ENCODE assay signal across 8 mouse cellular contexts in the genomic region with DNA sequence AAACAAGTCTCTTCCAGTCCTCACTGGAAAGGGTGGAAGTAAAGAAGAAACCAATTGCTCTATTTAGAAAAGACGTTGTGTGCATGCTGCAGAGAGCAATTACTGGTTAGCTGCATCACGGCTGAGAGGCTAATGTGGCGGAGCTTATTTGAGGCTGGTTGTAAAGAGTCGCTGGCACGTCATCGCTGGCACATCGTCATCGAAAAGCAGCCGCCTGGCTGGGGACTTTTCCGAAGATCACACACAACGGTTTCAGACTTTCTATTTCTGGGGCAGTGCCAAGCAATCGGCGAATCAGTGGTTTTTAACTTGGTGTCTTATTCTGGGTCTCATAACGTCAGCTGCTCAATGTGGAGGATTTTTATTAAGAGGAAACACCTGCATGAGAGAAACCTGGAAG. TPM values are rescaled to one million over a fixed set of nuclear protein-coding genes. Genes with fewer than 3 reads are reported as not detected.
DNase-seq lines count a peak whose midpoint lies in the region; TF ChIP-seq lines count a peak whose summit lies in the region.

No protein-coding gene starts in this region.

- H3K36me3 ChIP-seq in myocyte (ENCODE audit: control insufficient read depth, insufficient read depth) = no peaks in the 10 kb centered on the region

- peak; percentile 10 for DNase-seq in adrenal gland, postnatal 10 days
- DNase-seq in adrenal gland, postnatal 4 days (ENCODE audit: low spot score in 2 of 2) = no peak
- peak; percentile 7 for DNase-seq in spleen, adult 12 weeks (ENCODE audit: low spot score)
- no peak for DNase-seq in spleen, postnatal 4 days (ENCODE audit: low spot score in 2 of 2)
- peak; percentile 10 to 38 for DNase-seq in layer of hippocampus, adult 8-10 months (ENCODE audit: low spot score in 2 of 2)
- DNase-seq in thymus, postnatal 14 days = peak; percentile 56
- no peak for DNase-seq in kidney, postnatal 36 days

- no peak overlapping the region for H3ac ChIP-seq in myocyte (ENCODE audit: control insufficient read depth, insufficient read length)

- peak overlapping the region; percentile 6 for H3K4me2 ChIP-seq in myocyte (ENCODE audit: low read depth)

- H3K4me3 ChIP-seq in myocyte = no peak overlapping the region

- H3K79me2 ChIP-seq in myocyte (ENCODE audit: control insufficient read depth, insufficient read depth) = no peaks in the 10 kb centered on the region

- H3K27me3 ChIP-seq in myocyte (ENCODE audit: control insufficient read depth, insufficient read depth, insufficient read length) = no peaks in the 10 kb centered on the region

- TF ChIP-seq POLR2A in myocyte (IDR thresholded peaks at IDR 0.05; ENCODE audit: insufficient read length, low read depth) = no peak

TF ChIP-seq in myocyte, 11 proteins besides CTCF, POLR2A, EP300 and RAD21:
- TF ChIP-seq USF1 (IDR thresholded peaks at IDR 0.05; ENCODE audit: low read depth) (no peak), SRF (IDR thresholded peaks at IDR 0.05; ENCODE audit: control insufficient read depth, insufficient read length, low read depth) (no peak), TCF3 (IDR thresholded peaks at IDR 0.05; ENCODE audit: insufficient read length, low read depth) (no peak), POLR2AphosphoS2 (IDR thresholded peaks at IDR 0.05; ENCODE audit: insufficient read length, low read depth) (no peak), E2F4 (IDR thresholded peaks at IDR 0.05; ENCODE audit: insufficient read depth) (no peak), MYOD1 (IDR thresholded peaks at IDR 0.05; ENCODE audit: control insufficient read depth in 1 of 3, insufficient read length in 2 of 3, low read depth in 2 of 3) (no peak), MAX (IDR thresholded peaks at IDR 0.05; ENCODE audit: low read depth) (no peak), CEBPB (IDR thresholded peaks at IDR 0.05; ENCODE audit: insufficient read depth, poor library complexity, severe bottlenecking) (no peak), MYOG (IDR thresholded peaks at IDR 0.05; ENCODE audit: control insufficient read depth in 1 of 3, insufficient read depth in 1 of 3, insufficient read length in 2 of 3, low read depth in 2 of 3) (no peak), TCF12 (IDR thresholded peaks at IDR 0.05; ENCODE audit: insufficient read depth, poor library complexity, severe bottlenecking) (no peak), REST (IDR thresholded peaks at IDR 0.05; ENCODE audit: insufficient read depth, insufficient read length) (no peak)

RNA-seq across cellular contexts. Expression of gene Ppm1l, which starts 26.8 kb away (rescaled TPM):
- 10 to 100 TPM; 11.1 to 13.0 TPM for total RNA-seq in adrenal gland, postnatal 10 days (2021)
- 10 to 100 TPM; 15.6 to 17.0 TPM for total RNA-seq in adrenal gland, postnatal 4 days (2021)
- 10 to 100 TPM; 49.6 to 54.8 (median 52.7) TPM for total RNA-seq in layer of hippocampus, adult 8-10 months (2022)
- polyA plus RNA-seq in myocyte (2012; fragmentation: generic; extraction: Trizol) = 6.8 TPM

Comparison
In these comparisons a context has a peak if more than half of its experiments do, and no peak if none do; other contexts are left out.
1. DNase-seq: peak in adrenal gland, postnatal 10 days (single experiment), spleen, adult 12 weeks (single experiment), layer of hippocampus, adult 8-10 months (2 of 2) and thymus, postnatal 14 days (single experiment); none in adrenal gland, postnatal 4 days (0 of 2), spleen, postnatal 4 days (0 of 2) and kidney, postnatal 36 days (0 of 2).